Mouse (Mus musculus) left cerebral cortex, adult 11 months (tissue): ENCODE measurements around the gene Nckap5.

Experiments
- DNase-seq: peaks from one replicate; pipeline ENCODE4 v3.0.0; 2022; ENCODE audit warnings: low spot score

Gene Nckap5

GRCm38 (mm10) chr1:126360531-126361220, 469.9 kb downstream of the Nckap5 start:
- DNase-seq: no peak

- DNase-seq: no peak
Observed at GRCm38 (mm10) chr1:126360111-126360510, 470.5 kb downstream of the Nckap5 start.

GRCm38 (mm10) chr1:126341806-126342205, 488.8 kb downstream of the Nckap5 start:
- no peak for DNase-seq

GRCm38 (mm10) chr1:126339250-126339649, 491.3 kb downstream of the Nckap5 start:
- no peak for DNase-seq

GRCm38 (mm10) chr1:126334202-126334601, 496.4 kb downstream of the Nckap5 start:
- no peak for DNase-seq

GRCm38 (mm10) chr1:126332026-126332425, 498.6 kb downstream of the Nckap5 start:
- DNase-seq: peak; percentile 29

GRCm38 (mm10) chr1:126320696-126321095, 509.9 kb downstream of the Nckap5 start:
- DNase-seq: no peak

GRCm38 (mm10) chr1:126317874-126318607, 512.6 kb downstream of the Nckap5 start:
- no peak for DNase-seq

- no peak for DNase-seq
Observed at GRCm38 (mm10) chr1:126317345-126317744, 513.3 kb downstream of the Nckap5 start.

GRCm38 (mm10) chr1:126316866-126317265, 513.7 kb downstream of the Nckap5 start:
- DNase-seq: no peak

GRCm38 (mm10) chr1:126301129-126301528, 529.5 kb downstream of the Nckap5 start:
- no peak for DNase-seq

GRCm38 (mm10) chr1:126264931-126265330, 565.7 kb downstream of the Nckap5 start:
- peak; percentile 11 for DNase-seq

GRCm38 (mm10) chr1:126254364-126254763, 576.2 kb downstream of the Nckap5 start:
- no peak for DNase-seq

- DNase-seq: no peak
Observed at GRCm38 (mm10) chr1:126253934-126254333, 576.7 kb downstream of the Nckap5 start.

- DNase-seq: no peak
Observed at GRCm38 (mm10) chr1:126233196-126233595, 597.4 kb downstream of the Nckap5 start.

GRCm38 (mm10) chr1:126231199-126231598, 599.4 kb downstream of the Nckap5 start:
- no peak for DNase-seq

- no peak for DNase-seq
Observed at GRCm38 (mm10) chr1:126210212-126210611, 620.4 kb downstream of the Nckap5 start.

GRCm38 (mm10) chr1:126209743-126210142, 620.9 kb downstream of the Nckap5 start:
- no peak for DNase-seq

GRCm38 (mm10) chr1:126209131-126209530, 621.5 kb downstream of the Nckap5 start:
- peak; percentile 13 for DNase-seq

GRCm38 (mm10) chr1:126196937-126197336, 633.7 kb downstream of the Nckap5 start:
- DNase-seq: no peak

GRCm38 (mm10) chr1:126190353-126190752, 640.2 kb downstream of the Nckap5 start:
- no peak for DNase-seq

GRCm38 (mm10) chr1:126183751-126184150, 646.8 kb downstream of the Nckap5 start:
- no peak for DNase-seq

- DNase-seq: no peak
Observed at GRCm38 (mm10) chr1:126168579-126168978, 662.0 kb downstream of the Nckap5 start.
